Mouse (Mus musculus): ENCODE measurements around the gene Chst11.

Gene Chst11

GRCm38 (mm10) chr10:82990918-82991317 lies 5.6 kb downstream of the Chst11 start:
- DNase-seq (ENCODE audit: low spot score in 2 of 2) = no peak

GRCm38 (mm10) chr10:82991756-82992519 lies 6.6 kb downstream of the Chst11 start:
- DNase-seq (ENCODE audit: low spot score in 2 of 2) = no peak

GRCm38 (mm10) chr10:82994284-82994683 lies 9.0 kb downstream of the Chst11 start:
- no peak for DNase-seq (ENCODE audit: low spot score in 2 of 2)

GRCm38 (mm10) chr10:82997460-82997859 lies 12.2 kb downstream of the Chst11 start:
- no peak for DNase-seq (ENCODE audit: low spot score in 2 of 2)

DNA sequence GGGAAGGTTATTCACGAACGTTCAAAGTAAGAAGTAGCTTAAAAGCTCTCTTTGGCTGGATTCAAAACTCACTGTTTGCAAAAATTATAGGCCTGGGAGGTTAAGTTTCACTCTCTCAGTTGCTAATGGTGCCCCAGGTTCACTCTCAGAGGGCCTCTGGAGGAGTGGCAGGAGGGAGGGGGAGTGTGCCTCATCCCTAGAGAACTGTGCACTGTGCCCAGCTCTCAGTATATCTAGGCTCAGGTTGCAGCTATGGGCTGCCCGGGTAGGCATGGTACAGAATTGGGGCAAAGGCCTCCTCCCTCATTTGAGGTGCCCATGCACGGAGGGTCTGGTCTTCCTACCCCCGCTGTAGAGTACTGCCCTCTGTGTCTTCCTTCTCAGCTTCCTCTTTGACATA lies 14.9 kb downstream of the Chst11 start:
- no peak for DNase-seq (ENCODE audit: low spot score in 2 of 2)

GRCm38 (mm10) chr10:83000721-83001120 lies 15.4 kb downstream of the Chst11 start:
- DNase-seq (ENCODE audit: low spot score in 2 of 2) = no peak

GRCm38 (mm10) chr10:83003899-83004298 lies 18.6 kb downstream of the Chst11 start:
- DNase-seq (ENCODE audit: low spot score in 2 of 2) = no peak

GRCm38 (mm10) chr10:83004389-83004788 lies 19.1 kb downstream of the Chst11 start:
- DNase-seq (ENCODE audit: low spot score in 2 of 2) = peak in 1 of 2 experiments; percentile 46

- no peak for DNase-seq (ENCODE audit: low spot score in 2 of 2)
Measured at GRCm38 (mm10) chr10:83005003-83005402, 19.7 kb downstream of the Chst11 start.

DNA sequence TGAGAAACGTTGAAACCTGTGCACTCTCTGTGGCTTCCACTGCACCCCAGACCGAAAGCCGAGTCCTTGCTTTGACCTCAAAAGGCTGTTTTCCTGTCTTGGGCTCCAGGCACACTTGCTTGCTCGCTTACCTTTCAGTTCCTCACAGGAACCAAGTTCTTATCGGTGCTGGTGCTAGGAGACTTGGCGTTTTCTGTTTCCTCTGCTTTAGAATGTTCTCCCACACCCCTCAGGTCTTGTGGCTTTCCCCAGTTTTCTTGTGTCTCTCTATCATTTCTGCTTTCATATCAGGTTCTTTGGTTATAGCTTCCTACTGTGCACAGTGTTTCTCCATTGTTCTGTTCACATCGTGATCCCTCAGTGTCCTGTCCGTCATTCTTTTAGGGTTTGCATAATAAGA lies 21.0 kb downstream of the Chst11 start:
- no peak for DNase-seq (ENCODE audit: low spot score in 2 of 2)

DNA sequence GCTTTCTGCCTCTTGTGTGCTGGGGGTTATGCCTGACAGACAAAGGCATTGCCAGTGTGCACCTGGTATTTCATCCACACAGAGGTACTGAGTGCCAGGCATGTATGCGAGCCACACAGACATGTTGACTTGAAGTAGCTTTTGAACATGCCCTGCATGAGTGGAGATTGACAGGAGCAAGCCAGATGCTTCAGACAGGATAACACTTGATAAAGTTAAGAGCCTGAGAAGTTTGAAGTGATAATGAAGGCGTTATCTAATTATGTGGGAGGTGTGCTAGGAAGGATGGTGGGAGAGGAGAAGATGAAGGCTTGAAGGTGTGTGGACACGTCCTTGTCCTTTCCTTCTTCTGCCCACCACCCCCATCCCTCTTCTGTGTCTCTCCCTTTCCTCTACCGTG lies 28.7 kb downstream of the Chst11 start:
- no peak for DNase-seq (ENCODE audit: low spot score in 2 of 2)

DNA sequence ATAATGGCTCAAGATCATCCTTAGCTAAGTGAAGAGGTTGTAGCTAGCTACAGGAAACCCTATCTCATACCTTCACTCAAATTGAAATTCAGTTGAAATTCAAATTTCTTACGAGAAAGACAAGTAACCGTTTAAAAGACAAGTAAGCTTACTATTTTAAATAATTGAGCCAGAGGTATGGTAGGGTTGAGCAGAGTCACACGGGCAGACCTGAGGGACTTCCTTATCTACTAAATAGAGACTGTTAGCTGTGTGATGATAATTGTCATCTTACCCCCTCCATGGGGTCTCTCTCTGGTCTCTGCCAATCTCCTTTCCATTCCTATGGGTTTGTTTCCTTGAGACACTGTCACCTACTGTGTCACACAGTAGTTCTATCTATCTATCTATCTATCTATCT lies 30.6 kb downstream of the Chst11 start:
- DNase-seq (ENCODE audit: low spot score in 2 of 2) = no peak

GRCm38 (mm10) chr10:83016779-83017178 lies 31.5 kb downstream of the Chst11 start:
- DNase-seq (ENCODE audit: low spot score in 2 of 2) = no peak

- DNase-seq (ENCODE audit: low spot score in 2 of 2) = peak in 1 of 2 experiments; percentile 51
Measured at GRCm38 (mm10) chr10:83017760-83018498, 32.6 kb downstream of the Chst11 start.

DNA sequence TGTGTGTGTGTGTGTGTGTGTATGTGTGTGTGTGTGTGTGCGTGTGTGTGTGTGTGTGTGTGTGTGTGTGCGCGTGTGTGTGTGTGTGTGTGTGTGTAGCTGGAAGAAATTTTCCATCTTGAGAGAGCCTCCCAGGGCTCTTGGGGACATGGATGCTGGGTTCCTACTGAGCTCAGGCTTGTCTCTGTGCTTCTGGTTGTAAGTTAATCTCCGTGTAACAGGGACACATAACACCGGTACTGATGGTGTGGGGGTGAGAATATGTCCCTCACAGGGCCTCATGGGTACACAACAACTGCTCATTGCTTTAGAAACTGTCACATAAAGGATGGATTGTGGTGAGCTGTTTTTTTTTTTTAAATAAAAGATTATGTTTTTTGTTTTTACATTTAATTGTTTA lies 33.2 kb downstream of the Chst11 start:
- DNase-seq (ENCODE audit: low spot score in 2 of 2) = no peak

DNA sequence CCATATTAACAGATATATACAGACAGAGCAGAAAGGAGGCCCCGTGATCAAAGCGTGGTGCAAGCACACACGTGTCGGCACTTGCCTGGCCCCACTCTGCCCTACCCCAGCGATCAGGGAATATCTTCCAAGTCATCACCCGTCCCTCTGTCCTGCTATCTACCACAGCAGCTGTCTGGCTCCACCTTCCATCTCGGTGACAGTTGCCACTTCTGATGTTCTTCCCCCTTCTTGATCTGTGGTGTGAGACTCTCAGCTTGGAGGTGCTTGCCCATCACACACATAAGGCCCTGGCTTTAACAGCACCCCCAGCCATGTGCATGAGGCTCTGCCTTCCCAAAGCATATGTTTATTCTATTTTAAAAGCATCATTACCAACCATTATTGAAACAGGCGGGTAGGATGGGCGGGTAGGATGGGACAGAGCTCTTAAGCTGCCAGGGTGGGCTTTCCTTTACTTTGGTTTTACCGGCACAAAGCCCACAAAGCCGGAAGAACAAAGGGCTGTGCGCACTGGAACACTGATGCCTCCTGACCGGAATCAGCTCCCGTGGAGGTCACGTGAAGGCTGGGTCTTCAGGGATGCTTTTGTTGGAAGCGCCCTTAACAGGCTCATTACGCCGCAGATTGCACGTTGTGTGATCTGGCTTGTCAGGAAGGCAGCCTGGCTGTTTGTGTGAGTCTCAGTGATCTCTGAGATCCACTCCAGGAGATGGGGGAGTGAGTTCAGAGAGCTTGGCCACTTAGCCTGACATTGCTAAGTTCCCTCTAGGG lies 34.4 kb downstream of the Chst11 start:
- peak; percentile 77 to 78 for DNase-seq (ENCODE audit: low spot score in 2 of 2)

GRCm38 (mm10) chr10:83022616-83023015 lies 37.3 kb downstream of the Chst11 start:
- DNase-seq (ENCODE audit: low spot score in 2 of 2) = no peak

GRCm38 (mm10) chr10:83026174-83026573 lies 40.9 kb downstream of the Chst11 start:
- no peak for DNase-seq (ENCODE audit: low spot score in 2 of 2)

DNA sequence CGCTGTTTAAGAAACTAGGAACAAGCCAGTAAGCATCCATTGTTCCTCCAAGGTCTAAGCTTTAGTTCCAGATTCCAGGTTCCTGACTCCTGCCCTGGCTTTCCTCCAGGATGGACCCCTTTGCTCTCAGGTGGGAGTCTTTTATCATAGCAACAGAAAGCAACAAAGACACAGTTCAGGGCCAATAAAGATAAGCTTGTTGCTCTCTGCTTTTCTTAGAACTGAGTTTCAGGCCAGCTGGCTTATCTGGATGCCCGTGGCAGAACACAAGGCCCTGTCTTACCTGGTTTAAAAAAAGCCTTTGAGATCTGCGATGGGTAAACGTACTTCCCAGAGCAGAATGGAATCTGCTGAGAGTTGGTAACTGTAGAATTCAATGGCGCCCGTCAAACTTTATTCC lies 42.4 kb downstream of the Chst11 start:
- no peak for DNase-seq (ENCODE audit: low spot score in 2 of 2)

- DNase-seq (ENCODE audit: low spot score in 2 of 2) = no peak
Measured at GRCm38 (mm10) chr10:83030103-83030661, 44.9 kb downstream of the Chst11 start.

- DNase-seq (ENCODE audit: low spot score in 2 of 2) = no peak
Measured at GRCm38 (mm10) chr10:83030928-83031327, 45.6 kb downstream of the Chst11 start.

GRCm38 (mm10) chr10:83031561-83031960 lies 46.3 kb downstream of the Chst11 start:
- no peak for DNase-seq (ENCODE audit: low spot score in 2 of 2)
